Mouse (Mus musculus) limb, embryonic 13.5 days (tissue): ENCODE data around the gene Fam167b. TPM values are rescaled to one million over a fixed set of nuclear protein-coding genes. Genes with fewer than 3 reads are reported as not detected.
"Not testable (repeated sequence)": the region's sequence is repeated elsewhere in the genome, so short reads cannot be mapped to it uniquely, and the experiment has no call there.

Experiments
- ATAC-seq: fragments of 200-750 bp; cut with Nextera tagmentation; 2 replicates; pipeline ENCODE4 v1.8.0; 2017; ENCODE audit warnings: low read depth, moderate number of reproducible peaks, moderate TSS enrichment; ENCODE audit not compliant: low FRiP score
- H3K27ac ChIP-seq: fragments of 300-500 bp; sonication (generic); 2 replicates; pipeline ENCODE4 v1.5.1; 2015; ENCODE audit warnings: inconsistent platforms, mild to moderate bottlenecking, moderate library complexity
- H3K27me3 ChIP-seq: fragments of 300-500 bp; sonication (generic); 2 replicates; pipeline ENCODE4 v1.6.1; 2015; ENCODE audit warnings: mild to moderate bottlenecking, inconsistent platforms
- H3K36me3 ChIP-seq: fragments of 300-500 bp; sonication (generic); 2 replicates; pipeline ENCODE4 v1.6.1; 2015; ENCODE audit warnings: inconsistent platforms, mild to moderate bottlenecking, moderate library complexity
- H3K4me1 ChIP-seq: fragments of 300-500 bp; sonication (generic); 2 replicates; pipeline ENCODE4 v1.6.1; 2015; ENCODE audit warnings: inconsistent platforms
- H3K4me2 ChIP-seq: fragments of 300-500 bp; sonication (generic); replicated peaks from 2 replicates; pipeline ENCODE4 v1.6.1; 2015; ENCODE audit warnings: inconsistent platforms, mild to moderate bottlenecking, moderate library complexity
- H3K4me3 ChIP-seq: fragments of 300-500 bp; sonication (generic); 2 replicates; pipeline ENCODE4 v1.5.1; 2015; ENCODE audit warnings: moderate library complexity, mild to moderate bottlenecking, inconsistent platforms
- H3K9ac ChIP-seq: fragments of 300-500 bp; sonication (generic); 2 replicates; pipeline ENCODE4 v1.6.1; 2015; ENCODE audit warnings: mild to moderate bottlenecking, inconsistent platforms
- H3K9me3 ChIP-seq: fragments of 300-500 bp; sonication (generic); 2 replicates; pipeline ENCODE4 v1.6.1; 2016; ENCODE audit warnings: inconsistent platforms
- WGBS: fragments of 180-500 bp; shearing (Covaris S2); methylation state at CpG from one replicate; pipeline ENCODE4 v1.1.7; 2015; 5-methylcytosine and 5-hydroxymethylcytosine counted together
- polyA plus RNA-seq: library from polyadenylated mRNA; unstranded; fragments of >200 nt; fragmentation: Nextera tagmentation; extraction: Ambion mirVana; gene quantifications from 2 replicates; pipeline ENCODE4 v1.2.1, GENCODE M21; 2015

Gene Fam167b
- polyA plus RNA-seq, 1 experiment from 2014 or later, result 5.1 TPM

- WGBS, result 4% methylated on average over 16 of the region's 16 CpGs
- 0 out of 2 replicates have a peak overlapping the region, but pooled peaks have one; percentile 77 for H3K27ac ChIP-seq
Measured at GRCm38 (mm10) chr4:129555421-129555861, 22.9 kb downstream of the Fam167b start.

GRCm38 (mm10) chr4:129554512-129554911 is 23.8 kb downstream of the Fam167b start:
- H3K27me3 ChIP-seq, ATAC-seq, H3K4me3 ChIP-seq, H3K4me2 ChIP-seq, H3K9me3 ChIP-seq, H3K27ac ChIP-seq, H3K9ac ChIP-seq, H3K36me3 ChIP-seq: not testable (repeated sequence)
- WGBS, result 86% methylated on average over 5 of the region's 6 CpGs
- peaks cover 28% of the 10 kb centered on the region for H3K4me1 ChIP-seq

More at GRCm38 (mm10) chr4:129555421-129555861, 22.9 kb downstream of the Fam167b start:
- peak overlapping the region; percentile 71 for H3K9ac ChIP-seq
- peaks cover 22% of the 10 kb centered on the region for H3K4me1 ChIP-seq
- no peaks in the 10 kb centered on the region for H3K9me3 ChIP-seq
- H3K36me3 ChIP-seq, result no peaks in the 10 kb centered on the region
- no peaks in the 10 kb centered on the region for H3K27me3 ChIP-seq
- peak overlapping the region; percentile 93 for H3K4me2 ChIP-seq
- H3K4me3 ChIP-seq, result peak overlapping the region; percentile 61
- no peak for ATAC-seq

GRCm38 (mm10) chr4:129550295-129550694 is 28.1 kb downstream of the Fam167b start:
- Histone ChIP-seq H3K36me3 (peaks cover 6% of the 10 kb centered on the region; the same call in 1 of the 2 replicates), H3K4me1 (peaks cover 12% of the 10 kb centered on the region), H3K27me3 (no peaks in the 10 kb centered on the region), H3K9ac (no peak overlapping the region), H3K9me3 (no peaks in the 10 kb centered on the region), H3K4me2 (no peak overlapping the region), H3K27ac (no peak overlapping the region), H3K4me3 (no peak overlapping the region)
- 23% methylated on average over 1 of the region's 1 CpGs for WGBS
- ATAC-seq, result no peak

GRCm38 (mm10) chr4:129549306-129549705 is 29.0 kb downstream of the Fam167b start:
- Histone ChIP-seq H3K4me2 (no peak overlapping the region), H3K4me3 (no peak overlapping the region), H3K27ac (no peak overlapping the region), H3K9ac (no peak overlapping the region), H3K4me1 (peaks cover 7% of the 10 kb centered on the region), H3K27me3 (no peaks in the 10 kb centered on the region), H3K36me3 (peaks cover 6% of the 10 kb centered on the region; the same call in 1 of the 2 replicates), H3K9me3 (no peaks in the 10 kb centered on the region)
- ATAC-seq, result no peak
- 93% methylated on average over 2 of the region's 2 CpGs for WGBS

- not testable (repeated sequence) for ATAC-seq, H3K27me3 ChIP-seq, H3K4me1 ChIP-seq, H3K4me2 ChIP-seq, H3K4me3 ChIP-seq, H3K27ac ChIP-seq, H3K36me3 ChIP-seq, H3K9ac ChIP-seq, H3K9me3 ChIP-seq
- WGBS, result 88% methylated on average over 4 of the region's 4 CpGs
Measured at GRCm38 (mm10) chr4:129547631-129548030, 30.7 kb downstream of the Fam167b start.

GRCm38 (mm10) chr4:129544106-129544505 is 34.2 kb downstream of the Fam167b start:
- no peak overlapping the region for H3K4me3 ChIP-seq
- H3K9ac ChIP-seq, result no peak overlapping the region
- H3K4me2 ChIP-seq, result no peak overlapping the region
- H3K4me1 ChIP-seq, result peaks cover 17% of the 10 kb centered on the region
- no peaks in the 10 kb centered on the region for H3K27me3 ChIP-seq
- no peak overlapping the region for H3K27ac ChIP-seq
- no peaks in the 10 kb centered on the region for H3K9me3 ChIP-seq
- WGBS, result 86% methylated on average over 4 of the region's 4 CpGs
- peaks cover 17% of the 10 kb centered on the region for H3K36me3 ChIP-seq
- no peak for ATAC-seq

- WGBS, result 1% methylated on average over 39 of the region's 46 CpGs
- H3K27ac ChIP-seq, result peak within 1 kb of the TSS; percentile 74
- ATAC-seq, result peak; percentile 98
Measured at GRCm38 (mm10) chr4:129542592-129543141, 35.7 kb downstream of the Fam167b start, which contains the start of gene Hdac1. Gene Hdac1, minus strand, starts transcription at chr4:129542713.

GRCm38 (mm10) chr4:129541868-129542591 is 36.3 kb downstream of the Fam167b start:
- under 1% methylated on average over 30 of the region's 30 CpGs for WGBS

More at GRCm38 (mm10) chr4:129542592-129543141, 35.7 kb downstream of the Fam167b start, which contains the start of gene Hdac1:
- H3K9ac ChIP-seq, result peak within 1 kb of the TSS; percentile 92
- H3K9me3 ChIP-seq, result no peaks in the 10 kb centered on the region
- H3K4me1 ChIP-seq, result peaks cover 17% of the 10 kb centered on the region
- H3K27me3 ChIP-seq, result no peaks in the 10 kb centered on the region
- peaks cover 25% of the 10 kb centered on the region for H3K36me3 ChIP-seq
- H3K4me3 ChIP-seq, result peak within 1 kb of the TSS; percentile 84
- H3K4me2 ChIP-seq, result peak within 1 kb of the TSS; percentile 75

GRCm38 (mm10) chr4:129540012-129540411 is 38.3 kb downstream of the Fam167b start:
- Histone ChIP-seq H3K9me3 (no peaks in the 10 kb centered on the region), H3K4me2 (no peak overlapping the region), H3K4me3 (no peak overlapping the region; the same call in 1 of the 2 replicates), H3K36me3 (peaks cover 45% of the 10 kb centered on the region), H3K4me1 (peaks cover 17% of the 10 kb centered on the region), H3K27me3 (no peaks in the 10 kb centered on the region), H3K27ac (no peak overlapping the region), H3K9ac (no peak overlapping the region)
- ATAC-seq, result no peak
- WGBS, result 92% methylated on average over 6 of the region's 6 CpGs

More at GRCm38 (mm10) chr4:129541868-129542591, 36.3 kb downstream of the Fam167b start:
- Histone ChIP-seq H3K9ac (peak overlapping the region; percentile 92), H3K4me3 (peak overlapping the region; percentile 84), H3K27ac (peak overlapping the region; percentile 73; the same call in 1 of the 2 replicates), H3K9me3 (no peaks in the 10 kb centered on the region), H3K4me1 (peaks cover 17% of the 10 kb centered on the region), H3K36me3 (peaks cover 29% of the 10 kb centered on the region), H3K27me3 (no peaks in the 10 kb centered on the region), H3K4me2 (peak overlapping the region; percentile 75)
- 0 out of 2 replicates have a peak, but pooled peaks have one; percentile 4 for ATAC-seq

GRCm38 (mm10) chr4:129528901-129529300 is 49.4 kb downstream of the Fam167b start:
- not testable (repeated sequence) for H3K4me2 ChIP-seq, H3K9ac ChIP-seq, H3K4me3 ChIP-seq, H3K9me3 ChIP-seq, H3K27ac ChIP-seq, H3K4me1 ChIP-seq, ATAC-seq, H3K27me3 ChIP-seq
- WGBS, result 92% methylated on average over 6 of the region's 6 CpGs
- peaks cover 90% of the 10 kb centered on the region for H3K36me3 ChIP-seq
